25 mouse cellular contexts compared by ENCODE assay signal in genomic region chr6:124407180-124407579, GRCm38 (mm10). TPM values are rescaled to one million over a fixed set of nuclear protein-coding genes. Genes with fewer than 3 reads are reported as not detected.
DNase-seq lines count a peak whose midpoint lies in the region; ATAC-seq lines count a peak whose summit lies in the region.
"Had no signal": no experiment of that assay in that cellular context is flagged by ENCODE, and none has a peak within 500 bp of the region (broad histone marks: within the 10 kb centered on the region; RNA-seq: fewer than 3 reads in every experiment).

No protein-coding gene starts in this region.

- no peak for DNase-seq in limb, embryonic 11.5 days (ENCODE audit: low spot score)
- no peak for DNase-seq in limb, embryonic 10.5 days (ENCODE audit: low spot score)
- peak; percentile 52 for DNase-seq in 416B (ENCODE audit: low read depth)
- no peak for DNase-seq in embryonic facial prominence, embryonic 14.5 days (ENCODE audit: low spot score)
- no peak for DNase-seq in c-Kit-positive CD71-positive TER-119-positive erythroid progenitor cells, embryonic 14.5 days (ENCODE audit: low spot score)
- DNase-seq in lung, postnatal 10 days, result no peak
- DNase-seq: adrenal gland, adult 8-10 months; B cell, adult 2 months; cerebellum, adult 18-20 months; cerebellum, postnatal 14 days; embryo, embryonic 11 days; gastrocnemius, postnatal 25 days; heart, adult 2 months; heart, postnatal 14 days; layer of hippocampus, adult 9-11 months; lung, adult 2 months; thymus, adult 2 months; thymus, postnatal 4 days had no signal

- H3K9me3 ChIP-seq in forebrain, embryonic 16.5 days (ENCODE audit: control insufficient read depth, low read length), result no peaks in the 10 kb centered on the region
- H3K9me3 ChIP-seq in forebrain, embryonic 12.5 days, result no peaks in the 10 kb centered on the region
- no peaks in the 10 kb centered on the region for H3K9me3 ChIP-seq in limb, embryonic 11.5 days (ENCODE audit: control insufficient read depth, low read length)
- H3K9me3 ChIP-seq in limb, embryonic 10.5 days (replicated peaks), result no peaks in the 10 kb centered on the region
- no peaks in the 10 kb centered on the region for H3K9me3 ChIP-seq in embryonic facial prominence, embryonic 14.5 days (ENCODE audit: control insufficient read depth, low read length)
- H3K9me3 ChIP-seq: forebrain, embryonic 15.5 days; heart, embryonic 13.5 days had no signal

- no peaks in the 10 kb centered on the region for H3K27me3 ChIP-seq in forebrain, embryonic 16.5 days (replicated peaks; ENCODE audit: control insufficient read depth, insufficient read depth, low read length)
- H3K27me3 ChIP-seq in forebrain, embryonic 12.5 days, result no peaks in the 10 kb centered on the region
- no peaks in the 10 kb centered on the region for H3K27me3 ChIP-seq in limb, embryonic 11.5 days (ENCODE audit: control insufficient read depth, insufficient read depth, low read length)
- H3K27me3 ChIP-seq in limb, embryonic 10.5 days (ENCODE audit: low read depth, poor library complexity, severe bottlenecking), result no peaks in the 10 kb centered on the region
- no peaks in the 10 kb centered on the region for H3K27me3 ChIP-seq in embryonic facial prominence, embryonic 14.5 days (replicated peaks; ENCODE audit: control insufficient read depth, insufficient read depth, low read length)
- H3K27me3 ChIP-seq: forebrain, embryonic 15.5 days; heart, embryonic 13.5 days had no signal

- no peak overlapping the region for H3K9ac ChIP-seq in forebrain, embryonic 16.5 days (replicated peaks; ENCODE audit: low read depth, low read length)
- H3K9ac ChIP-seq in forebrain, embryonic 12.5 days, result no peak overlapping the region
- no peak overlapping the region for H3K9ac ChIP-seq in limb, embryonic 11.5 days (ENCODE audit: low read length)
- no peak overlapping the region for H3K9ac ChIP-seq in embryonic facial prominence, embryonic 14.5 days (ENCODE audit: low read depth, low read length)
- H3K9ac ChIP-seq: forebrain, embryonic 15.5 days; heart, embryonic 13.5 days had no signal

- H3K27ac ChIP-seq in forebrain, embryonic 16.5 days (ENCODE audit: low read length), result no peak overlapping the region
- no peak overlapping the region for H3K27ac ChIP-seq in forebrain, embryonic 12.5 days
- H3K27ac ChIP-seq in limb, embryonic 11.5 days (replicated peaks; ENCODE audit: low read depth, low read length), result no peak overlapping the region
- H3K27ac ChIP-seq in limb, embryonic 10.5 days, result no peak overlapping the region
- no peak overlapping the region for H3K27ac ChIP-seq in embryonic facial prominence, embryonic 14.5 days (replicated peaks; ENCODE audit: low read depth, low read length)
- H3K27ac ChIP-seq: forebrain, embryonic 15.5 days; heart, adult 2 months; heart, embryonic 13.5 days; hindbrain, postnatal 0 days had no signal

- H3K36me3 ChIP-seq in forebrain, embryonic 16.5 days (ENCODE audit: control insufficient read depth, insufficient read depth), result peaks cover 35% of the 10 kb centered on the region
- H3K36me3 ChIP-seq in forebrain, embryonic 12.5 days (replicated peaks), result peaks cover 61% of the 10 kb centered on the region
- peaks cover 21% of the 10 kb centered on the region for H3K36me3 ChIP-seq in limb, embryonic 11.5 days (ENCODE audit: control insufficient read depth, insufficient read depth, low read length)
- H3K36me3 ChIP-seq in limb, embryonic 10.5 days, result peaks cover 80% of the 10 kb centered on the region
- H3K36me3 ChIP-seq in embryonic facial prominence, embryonic 14.5 days (ENCODE audit: control insufficient read depth, insufficient read depth, low read length), result peaks cover 82% of the 10 kb centered on the region

- H3K4me2 ChIP-seq in forebrain, embryonic 16.5 days (ENCODE audit: low read length), result no peak overlapping the region
- H3K4me2 ChIP-seq in forebrain, embryonic 12.5 days, result no peak overlapping the region
- H3K4me2 ChIP-seq in limb, embryonic 11.5 days (ENCODE audit: low read depth, severe bottlenecking), result no peak overlapping the region
- no peak overlapping the region for H3K4me2 ChIP-seq in embryonic facial prominence, embryonic 14.5 days (ENCODE audit: low read depth, low read length)
- H3K4me2 ChIP-seq: forebrain, embryonic 15.5 days; heart, embryonic 13.5 days had no signal

- 0 out of 2 replicates have a peak, but pooled peaks have one; percentile 19 for ATAC-seq in forebrain, embryonic 16.5 days
- ATAC-seq in forebrain, embryonic 12.5 days (ENCODE audit: low FRiP score), result no peak
- peak; percentile 44; the same call in 1 of the 2 replicates for ATAC-seq in limb, embryonic 11.5 days (ENCODE audit: insufficient number of reproducible peaks, low FRiP score, low TSS enrichment, low read depth)
- ATAC-seq in embryonic facial prominence, embryonic 14.5 days (ENCODE audit: low read depth), result peak; percentile 13; the same call in 1 of the 2 replicates
- ATAC-seq: forebrain, embryonic 15.5 days; hindbrain, postnatal 0 days; midbrain, embryonic 16.5 days had no signal

- H3K4me3 ChIP-seq in forebrain, embryonic 16.5 days (replicated peaks; ENCODE audit: low read length), result no peak overlapping the region
- no peak overlapping the region for H3K4me3 ChIP-seq in forebrain, embryonic 12.5 days (replicated peaks)
- H3K4me3 ChIP-seq in limb, embryonic 11.5 days (ENCODE audit: low read depth, low read length), result no peak overlapping the region
- H3K4me3 ChIP-seq in limb, embryonic 10.5 days, result no peak overlapping the region
- H3K4me3 ChIP-seq in embryonic facial prominence, embryonic 14.5 days (ENCODE audit: low read depth, low read length), result no peak overlapping the region
- H3K4me3 ChIP-seq: forebrain, embryonic 15.5 days; heart, adult 2 months; heart, embryonic 13.5 days; myocyte had no signal

- no peaks in the 10 kb centered on the region; the same call in 1 of the 2 replicates for H3K4me1 ChIP-seq in forebrain, embryonic 16.5 days (replicated peaks; ENCODE audit: control insufficient read depth, insufficient read depth, low read length)
- no peaks in the 10 kb centered on the region for H3K4me1 ChIP-seq in forebrain, embryonic 12.5 days
- H3K4me1 ChIP-seq in limb, embryonic 11.5 days (ENCODE audit: control insufficient read depth, insufficient read depth, low read length), result no peaks in the 10 kb centered on the region
- no peaks in the 10 kb centered on the region for H3K4me1 ChIP-seq in limb, embryonic 10.5 days
- H3K4me1 ChIP-seq in embryonic facial prominence, embryonic 14.5 days (ENCODE audit: control insufficient read depth, insufficient read depth, low read length), result no peaks in the 10 kb centered on the region

RNA-seq across cellular contexts. Expression of gene Pex5, which starts 7.7 kb away (rescaled TPM):
- 92.2 and 92.5 TPM in 2 replicates for polyA plus RNA-seq in forebrain, embryonic 16.5 days (2015; fragmentation: Nextera tagmentation; extraction: Ambion mirVana)
- 65.9 and 66.0 TPM in 2 replicates for polyA plus RNA-seq in forebrain, embryonic 12.5 days (2016; fragmentation: Nextera tagmentation; extraction: Ambion mirVana)
- polyA plus RNA-seq in limb, embryonic 11.5 days (2014; fragmentation: Nextera tagmentation; extraction: Ambion mirVana), result 35.9 and 40.5 TPM in 2 replicates
- polyA plus RNA-seq in limb, embryonic 10.5 days (2016; fragmentation: Nextera tagmentation; extraction: Ambion mirVana), result 38.0 and 41.4 TPM in 2 replicates
- polyA plus RNA-seq in embryonic facial prominence, embryonic 14.5 days (2014; fragmentation: Nextera tagmentation; extraction: Ambion mirVana), result 38.6 and 43.6 TPM in 2 replicates

RNA-seq across cellular contexts. Expression of gene Clstn3, which starts 57.4 kb away (rescaled TPM):
- 62.8 and 90.9 TPM in 2 replicates for polyA plus RNA-seq in forebrain, embryonic 16.5 days (2015; fragmentation: Nextera tagmentation; extraction: Ambion mirVana)
- 25.9 and 27.3 TPM in 2 replicates for polyA plus RNA-seq in forebrain, embryonic 12.5 days (2016; fragmentation: Nextera tagmentation; extraction: Ambion mirVana)
- polyA plus RNA-seq in limb, embryonic 11.5 days (2014; fragmentation: Nextera tagmentation; extraction: Ambion mirVana), result 4.3 and 4.4 TPM in 2 replicates
- 2.1 and 5.4 TPM in 2 replicates for polyA plus RNA-seq in limb, embryonic 10.5 days (2016; fragmentation: Nextera tagmentation; extraction: Ambion mirVana)
- 7.7 and 9.7 TPM in 2 replicates for polyA plus RNA-seq in embryonic facial prominence, embryonic 14.5 days (2014; fragmentation: Nextera tagmentation; extraction: Ambion mirVana)
